Mouse (Mus musculus): ENCODE data around the gene 6430571L13Rik. TPM values are rescaled to one million over a fixed set of nuclear protein-coding genes. Genes with fewer than 3 reads are reported as not detected.

The 6430571L13Rik gene
- total RNA-seq (2021): 1 to 10 TPM; 4.3 to 4.4 TPM
- long read RNA-seq, experiment 1, partial matches to known transcripts: 1 of 7 reads
- long read RNA-seq, experiment 1, other reads (novel, unspliced or antisense): 2 of 7 reads
- long read RNA-seq, experiment 2, partial matches to known transcripts: 0 of 3 reads
- long read RNA-seq, experiment 2, other reads (novel, unspliced or antisense): 1 of 3 reads

- peak within 1 kb of the TSS; percentile 81 for H3K4me3 ChIP-seq
- intact Hi-C loops (cut with DNase I): no loop called here
- peak within 1 kb of the TSS; percentile 77 for H3K27ac ChIP-seq
- DNase-seq (ENCODE audit: extremely low spot score in 1 of 2, low spot score in 2 of 2): peak; percentile 88 to 93
- TF ChIP-seq CTCF (IDR thresholded peaks at IDR 0.05): no peak
These were observed at the start of gene 6430571L13Rik for GRCm38 (mm10) chr9:107340267-107340859. Gene 6430571L13Rik (plus strand): TSS chr9:107340602.

GRCm38 (mm10) chr9:107290897-107291296, 49.5 kb upstream of the 6430571L13Rik start:
- intact Hi-C loops (cut with DNase I): loop anchor here (2.0 to 10.0 kb wide), 8 partner anchors 44 to 606 kb away; partner anchors contain the start of genes Rbm15b and Tex264
- no peak overlapping the region for H3K27ac ChIP-seq
- no peak overlapping the region for H3K4me3 ChIP-seq
- peak; percentile 100 for TF ChIP-seq CTCF (IDR thresholded peaks at IDR 0.05)
- DNase-seq (ENCODE audit: extremely low spot score in 1 of 2, low spot score in 2 of 2): peak; percentile 75 to 88

GRCm38 (mm10) chr9:107294249-107294648, 46.2 kb upstream of the 6430571L13Rik start:
- intact Hi-C loops (cut with DNase I): loop anchor here (1.0 to 10.0 kb wide), 6 partner anchors 42 to 609 kb away; partner anchors contain the start of genes Rbm15b and Tex264
- H3K27ac ChIP-seq: no peak overlapping the region
- TF ChIP-seq CTCF (IDR thresholded peaks at IDR 0.05): peak; percentile 86

GRCm38 (mm10) chr9:107295616-107296015, 44.8 kb upstream of the 6430571L13Rik start:
- H3K27ac ChIP-seq: 0 out of 2 replicates have a peak overlapping the region, but pooled peaks have one; percentile 15
- intact Hi-C loops (cut with DNase I): loop anchor here (10.0 kb wide), 1 partner anchor 611 kb away; the partner anchor contains the start of gene Tex264
- DNase-seq (ENCODE audit: extremely low spot score in 1 of 2, low spot score in 2 of 2): peak in 1 of 2 experiments; percentile 32
- TF ChIP-seq CTCF (IDR thresholded peaks at IDR 0.05): no peak
- H3K4me3 ChIP-seq: no peak overlapping the region

More at GRCm38 (mm10) chr9:107294249-107294648, 46.2 kb upstream of the 6430571L13Rik start:
- peak; percentile 65 to 82 for DNase-seq (ENCODE audit: extremely low spot score in 1 of 2, low spot score in 2 of 2)
- H3K4me3 ChIP-seq: no peak overlapping the region

- intact Hi-C loops (cut with DNase I): loop anchor here (10.0 kb wide), 1 partner anchor 611 kb away; the partner anchor contains the start of gene Tex264
- Histone ChIP-seq H3K4me3 (peak within 1 kb of the TSS; percentile 77), H3K27ac (peak within 1 kb of the TSS; percentile 77)
- no peak for TF ChIP-seq CTCF (IDR thresholded peaks at IDR 0.05)
- DNase-seq (ENCODE audit: extremely low spot score in 1 of 2, low spot score in 2 of 2): no peak
These were observed 44.6 kb upstream of the 6430571L13Rik start, which contains the start of gene Cish for GRCm38 (mm10) chr9:107296016-107296040. Gene Cish (plus strand): TSS chr9:107296026.

GRCm38 (mm10) chr9:107296041-107296440, 44.4 kb upstream of the 6430571L13Rik start:
- TF ChIP-seq CTCF (IDR thresholded peaks at IDR 0.05): no peak
- intact Hi-C loops (cut with DNase I): loop anchor here (10.0 kb wide), 1 partner anchor 611 kb away; the partner anchor contains the start of gene Tex264
- H3K27ac ChIP-seq: 0 out of 2 replicates have a peak overlapping the region, but pooled peaks have one; percentile 15
- no peak for DNase-seq (ENCODE audit: extremely low spot score in 1 of 2, low spot score in 2 of 2)
- peak overlapping the region; percentile 77 for H3K4me3 ChIP-seq

- H3K27ac ChIP-seq: peak overlapping the region; percentile 77
- peak overlapping the region; percentile 77 for H3K4me3 ChIP-seq
- TF ChIP-seq CTCF (IDR thresholded peaks at IDR 0.05): no peak
- intact Hi-C loops (cut with DNase I): loop anchor here (10.0 kb wide), 1 partner anchor 612 kb away; the partner anchor contains the start of gene Tex264
- peak; percentile 88 to 91 for DNase-seq (ENCODE audit: extremely low spot score in 1 of 2, low spot score in 2 of 2)
These were observed 43.9 kb upstream of the 6430571L13Rik start for GRCm38 (mm10) chr9:107296501-107296965.

GRCm38 (mm10) chr9:107297059-107297458, 43.3 kb upstream of the 6430571L13Rik start:
- no peak for DNase-seq (ENCODE audit: extremely low spot score in 1 of 2, low spot score in 2 of 2)
- intact Hi-C loops (cut with DNase I): loop anchor here (10.0 kb wide), 1 partner anchor 612 kb away; the partner anchor contains the start of gene Tex264
- no peak for TF ChIP-seq CTCF (IDR thresholded peaks at IDR 0.05)
- Histone ChIP-seq H3K4me3 (peak overlapping the region; percentile 77), H3K27ac (peak overlapping the region; percentile 77)

- H3K4me3 ChIP-seq: no peak overlapping the region; the same call in 1 of the 2 replicates
- TF ChIP-seq CTCF (IDR thresholded peaks at IDR 0.05): no peak
- no peak overlapping the region for H3K27ac ChIP-seq
- intact Hi-C loops (cut with DNase I): loop anchor here (10.0 kb wide), 1 partner anchor 613 kb away; the partner anchor contains the start of gene Tex264
- no peak for DNase-seq (ENCODE audit: extremely low spot score in 1 of 2, low spot score in 2 of 2)
These were observed 42.7 kb upstream of the 6430571L13Rik start for GRCm38 (mm10) chr9:107297658-107298057.

GRCm38 (mm10) chr9:107298059-107298780, 42.2 kb upstream of the 6430571L13Rik start:
- intact Hi-C loops (cut with DNase I): loop anchor here (10.0 kb wide), 1 partner anchor 613 kb away; the partner anchor contains the start of gene Tex264
- TF ChIP-seq CTCF (IDR thresholded peaks at IDR 0.05): no peak
- H3K4me3 ChIP-seq: no peak overlapping the region
- no peak for DNase-seq (ENCODE audit: extremely low spot score in 1 of 2, low spot score in 2 of 2)
- H3K27ac ChIP-seq: no peak overlapping the region

- no peak for DNase-seq (ENCODE audit: extremely low spot score in 1 of 2, low spot score in 2 of 2)
- H3K27ac ChIP-seq: no peak overlapping the region
- no peak; the same call in 1 of the 2 replicates for TF ChIP-seq CTCF (IDR thresholded peaks at IDR 0.05)
- intact Hi-C loops (cut with DNase I): loop anchor here (10.0 kb wide), 1 partner anchor 614 kb away; the partner anchor contains the start of gene Tex264
- no peak overlapping the region for H3K4me3 ChIP-seq
These were observed 41.5 kb upstream of the 6430571L13Rik start for GRCm38 (mm10) chr9:107298876-107299275.

Measured in left cerebral cortex, adult 2 months (tissue).